Mouse (Mus musculus): ENCODE results near the gene Csnk1g2. TPM values are rescaled to one million over a fixed set of nuclear protein-coding genes. Genes with fewer than 3 reads are reported as not detected.
"Not testable (repeated sequence)": the region's sequence is repeated elsewhere in the genome, so short reads cannot be mapped to it uniquely, and the experiment has no call there.

Gene Csnk1g2
- polyA plus RNA-seq, 1 experiment, result 218 TPM

DNA sequence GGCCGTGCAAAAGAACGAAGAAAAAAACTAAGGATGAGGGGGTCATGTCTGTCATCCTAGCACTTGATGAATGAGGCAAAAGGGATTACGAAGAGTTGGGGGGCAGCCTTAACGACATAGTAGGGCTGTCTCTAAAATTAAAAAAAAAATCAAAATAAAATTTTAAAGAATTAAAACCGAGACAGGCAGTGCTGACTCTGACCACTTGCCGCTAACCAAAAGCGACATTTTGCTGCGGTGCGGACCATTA is 1.0 kb upstream of the Csnk1g2 start:
- no peak for DNase-seq
- TF ChIP-seq POLR2A (IDR thresholded peaks at IDR 0.05; ENCODE audit: borderline replicate concordance, insufficient read depth, low read length) (no peak), CTCF (IDR thresholded peaks at IDR 0.05; ENCODE audit: borderline replicate concordance, insufficient read depth, low read depth, low read length) (no peak)
- H3K4me3 ChIP-seq (replicated peaks; ENCODE audit: insufficient read depth, low read depth, low read length), result peak overlapping the region; percentile 59
- peaks cover 19% of the 10 kb centered on the region for H3K4me1 ChIP-seq (ENCODE audit: control insufficient read depth, insufficient read depth, low read length)
- under 1% methylated on average over 9 of the region's 9 CpGs for WGBS
- no peaks in the 10 kb centered on the region for H3K27me3 ChIP-seq (ENCODE audit: control insufficient read depth, insufficient read depth, low read length)
- H3K27ac ChIP-seq (ENCODE audit: insufficient read depth, low read length), result peak overlapping the region; percentile 56; the same call in 1 of the 2 replicates

DNA sequence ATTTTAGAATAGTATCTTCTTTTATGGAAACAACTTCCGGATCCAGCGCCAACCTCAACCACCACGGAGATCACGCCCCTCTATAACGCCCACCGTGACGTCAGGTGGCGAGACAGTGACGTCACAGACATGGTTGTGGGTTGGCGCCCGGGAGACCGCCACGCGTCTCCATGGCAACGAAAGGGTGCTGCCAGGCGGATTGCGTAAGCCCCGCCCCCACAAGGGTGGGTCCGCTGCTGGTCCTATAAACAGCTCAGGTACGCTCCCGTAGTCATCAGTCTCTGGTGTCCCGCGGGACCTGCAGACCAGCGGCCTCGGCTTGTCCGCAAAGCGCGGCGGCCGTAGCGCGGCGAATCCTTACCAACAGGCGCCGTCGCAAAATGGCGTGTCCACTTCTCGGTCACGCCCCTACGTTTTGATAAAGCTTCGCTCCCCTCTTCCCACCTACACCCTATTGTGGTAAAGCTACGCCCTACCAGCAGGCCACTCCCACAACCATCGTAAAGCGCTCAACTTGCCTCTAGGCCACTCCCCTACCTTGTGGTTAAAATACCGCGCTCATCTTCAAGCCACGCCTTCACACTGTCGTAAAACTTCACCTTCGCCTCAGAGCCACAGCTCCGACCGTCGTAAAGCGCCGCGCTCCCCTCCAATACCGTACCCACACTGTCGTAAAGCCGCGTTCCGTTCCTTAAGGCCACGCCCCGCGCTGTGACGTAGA is 538 bp upstream of the Csnk1g2 start:
- H3K27ac ChIP-seq (ENCODE audit: insufficient read depth, low read length), result peak overlapping the region; percentile 56
- H3K27me3 ChIP-seq (ENCODE audit: control insufficient read depth, insufficient read depth, low read length), result no peaks in the 10 kb centered on the region
- H3K4me3 ChIP-seq (replicated peaks; ENCODE audit: insufficient read depth, low read depth, low read length), result peak overlapping the region; percentile 59
- peak; percentile 99 for DNase-seq
- TF ChIP-seq CTCF (IDR thresholded peaks at IDR 0.05; ENCODE audit: borderline replicate concordance, insufficient read depth, low read depth, low read length) (no peak), POLR2A (IDR thresholded peaks at IDR 0.05; ENCODE audit: borderline replicate concordance, insufficient read depth, low read length) (peak; percentile 83)
- WGBS, result under 1% methylated on average over 64 of the region's 64 CpGs
- peaks cover 19% of the 10 kb centered on the region for H3K4me1 ChIP-seq (ENCODE audit: control insufficient read depth, insufficient read depth, low read length)

DNA sequence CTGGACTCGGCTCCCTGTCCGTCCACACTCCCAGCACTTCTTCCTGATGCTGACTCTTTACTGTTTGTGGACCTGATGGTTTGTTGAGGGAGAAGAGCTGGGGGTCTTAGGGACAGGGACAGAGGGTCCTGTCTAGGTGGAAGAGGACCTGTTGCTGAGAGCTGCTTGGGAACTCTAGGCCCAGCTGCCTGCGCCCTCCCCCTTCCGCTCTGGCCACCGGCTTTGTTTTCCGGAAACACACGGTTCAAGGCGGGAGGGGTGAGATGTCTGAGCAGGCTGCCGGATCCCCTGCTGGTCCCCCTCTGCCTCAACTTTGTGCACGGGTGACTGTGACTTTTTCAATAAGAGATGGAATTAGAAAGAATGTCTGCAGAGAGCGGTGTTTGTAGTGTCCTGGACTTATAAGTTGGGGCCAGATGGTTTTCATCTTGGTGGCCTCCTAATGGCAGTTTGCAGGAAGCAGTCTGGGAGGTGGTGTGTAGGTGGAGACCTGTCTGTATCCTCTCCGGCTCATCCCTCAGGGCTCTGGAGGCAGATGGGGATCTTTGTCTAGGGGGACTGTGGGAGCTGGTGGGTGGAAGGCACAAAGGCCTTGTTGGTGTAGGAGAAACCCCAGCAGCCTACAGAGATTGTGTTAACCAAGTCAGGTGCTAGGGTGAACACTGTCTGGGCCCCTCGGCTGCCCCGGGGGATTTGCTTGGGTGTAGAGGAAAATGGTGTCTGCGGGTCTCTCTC is 986 bp downstream of the Csnk1g2 start:
- peak overlapping the region; percentile 86 for H3K4me3 ChIP-seq (replicated peaks; ENCODE audit: insufficient read depth, low read depth, low read length)
- TF ChIP-seq CTCF (IDR thresholded peaks at IDR 0.05; ENCODE audit: borderline replicate concordance, insufficient read depth, low read depth, low read length) (no peak), POLR2A (IDR thresholded peaks at IDR 0.05; ENCODE audit: borderline replicate concordance, insufficient read depth, low read length) (no peak)
- no peaks in the 10 kb centered on the region for H3K27me3 ChIP-seq (ENCODE audit: control insufficient read depth, insufficient read depth, low read length)
- WGBS, result 11% methylated on average over 15 of the region's 15 CpGs
- H3K4me1 ChIP-seq (ENCODE audit: control insufficient read depth, insufficient read depth, low read length), result peaks cover 27% of the 10 kb centered on the region
- DNase-seq, result peak; percentile 69
- H3K27ac ChIP-seq (ENCODE audit: insufficient read depth, low read length), result peak overlapping the region; percentile 57

DNA sequence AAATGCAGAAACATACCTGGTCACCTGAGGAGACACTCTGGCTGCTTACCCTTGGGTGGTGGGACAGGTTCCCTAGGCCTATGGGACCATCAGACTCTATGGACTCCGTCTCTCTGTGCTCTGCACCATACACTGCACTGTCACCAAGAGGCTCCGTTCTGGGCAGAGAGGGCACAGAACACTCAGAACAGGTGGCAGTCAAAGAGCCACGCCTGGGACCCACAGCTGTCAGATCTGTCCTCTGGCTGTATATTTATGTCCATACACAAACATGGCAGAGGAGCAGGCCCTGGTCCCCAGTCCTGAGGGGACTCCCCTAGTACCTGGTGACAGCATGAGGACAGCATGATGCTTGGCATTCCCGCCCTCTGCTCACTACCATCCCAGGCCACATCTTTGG is 3.1 kb downstream of the Csnk1g2 start:
- Histone ChIP-seq H3K4me1 (ENCODE audit: control insufficient read depth, insufficient read depth, low read length) (peaks cover 49% of the 10 kb centered on the region), H3K27ac (ENCODE audit: insufficient read depth, low read length) (no peak overlapping the region), H3K27me3 (ENCODE audit: control insufficient read depth, insufficient read depth, low read length) (no peaks in the 10 kb centered on the region), H3K4me3 (replicated peaks; ENCODE audit: insufficient read depth, low read depth, low read length) (no peak overlapping the region)
- WGBS, result 64% methylated on average over 4 of the region's 4 CpGs
- DNase-seq, result no peak
- TF ChIP-seq CTCF (IDR thresholded peaks at IDR 0.05; ENCODE audit: borderline replicate concordance, insufficient read depth, low read depth, low read length) (no peak), POLR2A (IDR thresholded peaks at IDR 0.05; ENCODE audit: borderline replicate concordance, insufficient read depth, low read length) (no peak)

DNA sequence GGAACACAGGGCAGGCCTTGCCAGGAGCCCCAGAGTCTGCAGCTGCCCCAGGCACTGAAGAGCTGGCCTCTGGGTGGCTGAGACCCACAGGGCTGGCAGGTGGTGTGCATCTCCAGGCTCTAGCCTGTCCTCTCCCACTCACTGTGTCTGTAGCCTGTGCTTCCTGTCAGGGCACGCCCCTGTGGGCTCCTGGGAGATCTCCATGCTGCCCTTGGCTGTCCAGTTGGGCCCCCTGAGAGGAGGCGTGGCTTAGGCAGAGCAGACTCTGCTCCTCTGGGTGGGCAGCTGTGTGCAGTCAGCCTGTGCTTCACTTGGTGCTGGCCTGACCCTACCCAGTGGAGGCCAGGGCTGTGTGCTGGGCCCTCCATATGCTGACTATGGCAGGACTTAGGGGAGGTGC is 5.0 kb downstream of the Csnk1g2 start:
- peaks cover 57% of the 10 kb centered on the region for H3K4me1 ChIP-seq (ENCODE audit: control insufficient read depth, insufficient read depth, low read length)
- H3K27me3 ChIP-seq (ENCODE audit: control insufficient read depth, insufficient read depth, low read length), result no peaks in the 10 kb centered on the region
- TF ChIP-seq CTCF (IDR thresholded peaks at IDR 0.05; ENCODE audit: borderline replicate concordance, insufficient read depth, low read depth, low read length), result no peak
- no peak overlapping the region for H3K4me3 ChIP-seq (replicated peaks; ENCODE audit: insufficient read depth, low read depth, low read length)
- no peak for DNase-seq
- no peak overlapping the region; the same call in 1 of the 2 replicates for H3K27ac ChIP-seq (ENCODE audit: insufficient read depth, low read length)
- 33% methylated on average over 2 of the region's 2 CpGs for WGBS

DNA sequence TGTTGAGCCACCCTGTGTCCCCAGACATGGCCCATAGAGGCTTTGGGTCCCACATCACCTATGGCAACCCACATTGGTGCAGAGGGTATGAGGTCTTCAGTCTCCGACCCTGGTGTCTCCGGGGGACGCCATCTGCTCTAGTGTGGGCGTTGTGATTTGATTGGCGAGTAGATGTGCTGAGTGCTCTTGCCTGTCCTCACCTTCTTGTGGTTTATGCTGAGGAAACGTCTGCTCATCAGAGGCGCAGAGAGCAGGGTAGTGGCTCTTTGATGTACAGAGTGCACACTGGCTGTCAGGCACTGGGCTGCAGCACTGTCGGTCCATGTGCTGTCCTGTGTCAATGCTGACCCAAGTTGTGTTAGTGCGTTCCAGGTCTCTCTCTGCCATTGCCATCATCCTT is 6.3 kb downstream of the Csnk1g2 start:
- TF ChIP-seq CTCF (IDR thresholded peaks at IDR 0.05; ENCODE audit: borderline replicate concordance, insufficient read depth, low read depth, low read length), result no peak
- TF ChIP-seq POLR2A (IDR thresholded peaks at IDR 0.05; ENCODE audit: borderline replicate concordance, insufficient read depth, low read length), result no peak
- H3K4me3 ChIP-seq (replicated peaks; ENCODE audit: insufficient read depth, low read depth, low read length), result no peak overlapping the region
- no peaks in the 10 kb centered on the region for H3K27me3 ChIP-seq (ENCODE audit: control insufficient read depth, insufficient read depth, low read length)
- DNase-seq, result no peak
- H3K4me1 ChIP-seq (ENCODE audit: control insufficient read depth, insufficient read depth, low read length), result peaks cover 57% of the 10 kb centered on the region
- peak overlapping the region; percentile 13 for H3K27ac ChIP-seq (ENCODE audit: insufficient read depth, low read length)
- WGBS, result 14% methylated on average over 9 of the region's 9 CpGs

DNA sequence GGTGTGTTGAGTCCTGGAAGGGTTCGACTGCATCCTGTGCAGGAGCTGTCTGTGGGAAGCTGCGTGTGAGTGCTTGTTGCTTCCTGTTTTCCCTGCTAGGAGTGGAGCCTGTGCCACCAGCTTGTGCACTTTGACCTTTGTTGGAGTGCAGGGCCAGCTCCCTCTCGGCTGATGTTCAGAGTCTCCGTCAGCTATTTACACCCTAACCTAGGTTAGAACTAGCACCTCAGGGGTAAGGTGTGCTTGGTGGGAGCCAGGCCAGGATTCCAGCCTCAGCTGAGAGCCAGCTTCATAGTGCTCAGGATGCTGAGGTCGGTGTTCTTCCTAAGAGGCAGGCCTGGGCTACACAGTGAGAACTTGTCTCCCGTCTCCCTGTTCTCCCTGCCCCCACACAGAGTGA is 12.7 kb downstream of the Csnk1g2 start:
- WGBS, result 86% methylated on average over 6 of the region's 6 CpGs
- DNase-seq, result no peak
- H3K4me1 ChIP-seq (ENCODE audit: control insufficient read depth, insufficient read depth, low read length), result peaks cover 13% of the 10 kb centered on the region
- H3K27ac ChIP-seq (ENCODE audit: insufficient read depth, low read length), result no peak overlapping the region
- H3K4me3 ChIP-seq (replicated peaks; ENCODE audit: insufficient read depth, low read depth, low read length), result no peak overlapping the region
- no peaks in the 10 kb centered on the region for H3K27me3 ChIP-seq (ENCODE audit: control insufficient read depth, insufficient read depth, low read length)
- no peak for TF ChIP-seq CTCF (IDR thresholded peaks at IDR 0.05; ENCODE audit: borderline replicate concordance, insufficient read depth, low read depth, low read length)
- TF ChIP-seq POLR2A (IDR thresholded peaks at IDR 0.05; ENCODE audit: borderline replicate concordance, insufficient read depth, low read length), result no peak

DNA sequence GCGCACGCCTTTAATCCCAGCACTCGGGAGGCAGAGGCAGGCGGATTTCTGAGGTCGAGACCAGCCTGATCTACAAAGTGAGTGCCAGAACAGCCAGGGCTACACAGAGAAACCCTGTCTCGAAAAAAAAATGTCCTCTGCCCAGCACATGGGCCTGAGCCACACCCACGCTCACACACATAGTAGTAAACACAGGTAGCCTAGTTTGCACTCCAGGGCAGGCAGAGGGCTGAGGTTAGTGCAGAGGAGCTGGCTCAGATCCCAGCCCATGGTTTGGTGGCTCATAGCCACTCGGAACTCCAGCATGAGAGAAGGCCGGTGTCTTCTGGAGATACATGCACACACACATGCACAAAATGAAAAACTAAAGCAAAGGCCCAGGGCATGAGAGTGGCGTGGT is 24.3 kb downstream of the Csnk1g2 start:
- WGBS, result 77% methylated on average over 10 of the region's 10 CpGs
- TF ChIP-seq CTCF (IDR thresholded peaks at IDR 0.05; ENCODE audit: borderline replicate concordance, insufficient read depth, low read depth, low read length), result no peak
- no peak for TF ChIP-seq POLR2A (IDR thresholded peaks at IDR 0.05; ENCODE audit: borderline replicate concordance, insufficient read depth, low read length)
- Histone ChIP-seq H3K27ac (ENCODE audit: insufficient read depth, low read length) (no peak overlapping the region), H3K4me3 (replicated peaks; ENCODE audit: insufficient read depth, low read depth, low read length) (no peak overlapping the region), H3K27me3 (ENCODE audit: control insufficient read depth, insufficient read depth, low read length) (no peaks in the 10 kb centered on the region), H3K4me1 (ENCODE audit: control insufficient read depth, insufficient read depth, low read length) (peaks cover 31% of the 10 kb centered on the region)
- no peak for DNase-seq

DNA sequence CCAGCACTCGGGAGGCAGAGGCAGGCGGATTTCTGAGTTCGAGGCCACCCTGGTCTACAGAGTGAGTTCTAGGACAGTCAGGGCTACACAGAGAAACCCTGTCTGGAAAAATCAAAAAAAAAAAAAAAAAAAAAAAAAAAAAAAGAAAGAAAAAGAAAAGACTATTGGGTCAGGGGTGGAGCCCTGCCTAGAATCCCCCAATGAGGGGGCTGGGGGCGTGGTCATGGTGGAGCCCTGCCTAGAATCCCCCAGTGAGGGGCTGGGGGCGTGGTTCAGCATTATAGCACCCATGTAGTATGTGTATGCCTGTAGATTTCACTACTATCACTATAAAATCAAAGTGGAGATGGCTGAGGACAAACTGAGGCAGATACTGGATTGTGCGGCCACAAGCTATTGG is 27.3 kb downstream of the Csnk1g2 start:
- 80% methylated on average over 6 of the region's 6 CpGs for WGBS
- Histone ChIP-seq H3K4me1 (ENCODE audit: control insufficient read depth, insufficient read depth, low read length) (peaks cover 38% of the 10 kb centered on the region), H3K27ac (ENCODE audit: insufficient read depth, low read length) (peak overlapping the region; percentile 8)
- H3K27me3 ChIP-seq (ENCODE audit: control insufficient read depth, insufficient read depth, low read length); DNase-seq; H3K4me3 ChIP-seq (replicated peaks; ENCODE audit: insufficient read depth, low read depth, low read length): not testable (repeated sequence)

All from cerebellum, adult 2 months (tissue).